Mouse (Mus musculus) bone marrow, adult 2 months (tissue): ENCODE results near the gene Shisa7.

Experiments
- CTCF ChIP-seq: fragments of 200-500 bp; IDR thresholded peaks from 2 replicates; pipeline ENCODE4 v1.5.1; 2011; ENCODE audit warnings: low read length, control low read depth; ENCODE audit not compliant: control insufficient read depth, insufficient read depth
- POLR2A ChIP-seq: fragments of 200-500 bp; IDR thresholded peaks from 2 replicates; pipeline ENCODE4 v1.6.1; 2011; ENCODE audit warnings: low read depth, mild to moderate bottlenecking, control low read depth, low read length, borderline replicate concordance; ENCODE audit not compliant: control insufficient read depth

DNA sequence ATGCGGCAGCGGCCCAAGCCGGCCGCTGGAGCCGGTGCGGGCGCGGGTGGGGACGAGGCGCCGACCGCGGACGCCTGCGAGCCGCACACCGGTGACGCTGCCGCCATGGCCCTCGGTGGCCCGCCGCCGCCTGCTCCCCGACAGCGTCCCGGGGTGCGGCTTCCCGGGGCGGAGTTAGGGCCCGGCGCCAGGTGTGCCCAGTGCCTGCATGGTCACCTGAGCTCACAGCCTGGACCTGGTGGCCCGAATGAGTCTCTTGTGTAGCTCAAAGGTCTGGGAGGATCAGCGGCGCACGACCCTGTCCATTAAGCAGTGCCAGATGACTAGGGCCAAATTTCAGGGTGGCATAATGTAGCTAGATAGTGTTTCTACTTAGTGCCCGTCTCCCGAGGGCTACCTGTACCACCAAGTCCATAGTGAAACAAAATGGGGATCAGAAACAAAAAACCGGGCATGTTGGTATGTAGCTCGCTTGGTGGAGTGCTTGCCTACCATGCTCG, 55.0 kb downstream of the Shisa7 start, which contains the start of gene Tmem238:
- TF ChIP-seq CTCF = no peak
- TF ChIP-seq POLR2A = 0 out of 2 replicates have a peak, but pooled peaks have one; percentile 1
